Mouse (Mus musculus) kidney, embryonic 15.5 days (tissue): ENCODE results near the gene Synm. TPM values are rescaled to one million over a fixed set of nuclear protein-coding genes. Genes with fewer than 3 reads are reported as not detected.

Experiments
- ATAC-seq: fragments of 200-750 bp; cut with Nextera tagmentation; replicated peaks from 2 replicates; pipeline ENCODE4 v1.8.0; 2017; ENCODE audit warnings: moderate TSS enrichment; ENCODE audit not compliant: low FRiP score
- H3K27ac ChIP-seq: fragments of 300-500 bp; sonication (generic); 2 replicates; pipeline ENCODE4 v1.5.1; 2015; ENCODE audit warnings: mild to moderate bottlenecking, inconsistent platforms
- H3K27me3 ChIP-seq: fragments of 300-500 bp; sonication (generic); 2 replicates; pipeline ENCODE4 v1.6.1; 2015; ENCODE audit warnings: inconsistent platforms
- H3K36me3 ChIP-seq: fragments of 300-500 bp; sonication (generic); 2 replicates; pipeline ENCODE4 v1.6.1; 2015; ENCODE audit warnings: inconsistent platforms
- H3K4me1 ChIP-seq: fragments of 300-500 bp; sonication (generic); 2 replicates; pipeline ENCODE4 v1.6.1; 2015; ENCODE audit warnings: inconsistent platforms
- H3K4me2 ChIP-seq: fragments of 300-500 bp; sonication (generic); 2 replicates; pipeline ENCODE4 v1.6.1; 2015; ENCODE audit warnings: moderate library complexity, mild to moderate bottlenecking, inconsistent platforms
- H3K4me3 ChIP-seq: fragments of 300-500 bp; sonication (generic); replicated peaks from 2 replicates; pipeline ENCODE4 v1.5.1; 2015; ENCODE audit warnings: mild to moderate bottlenecking, inconsistent platforms
- H3K9ac ChIP-seq: fragments of 300-500 bp; sonication (generic); 2 replicates; pipeline ENCODE4 v1.6.1; 2015; ENCODE audit warnings: mild to moderate bottlenecking, inconsistent platforms
- H3K9me3 ChIP-seq: fragments of 300-500 bp; sonication (generic); replicated peaks from 2 replicates; pipeline ENCODE4 v1.6.1; 2016; ENCODE audit warnings: inconsistent platforms
- WGBS: fragments of 180-500 bp; shearing (Covaris S2); methylation state at CpG from one replicate; pipeline ENCODE4 v1.1.7; 2015; ENCODE audit warnings: mixed read lengths; 5-methylcytosine and 5-hydroxymethylcytosine counted together
- polyA plus RNA-seq: library from polyadenylated mRNA; unstranded; fragments of >200 nt; fragmentation: Nextera tagmentation; extraction: Ambion mirVana; gene quantifications from 2 replicates; pipeline ENCODE4 v1.2.1, GENCODE M21; 2015

Synm gene
- polyA plus RNA-seq, 1 experiment from 2014 or later: 0.99 TPM

GRCm38 (mm10) chr7:67716925-67717324 is 42.6 kb downstream of the Synm start:
- 89% methylated on average over 10 of the region's 10 CpGs for WGBS
- Histone ChIP-seq H3K27ac (no peak overlapping the region), H3K9ac (no peak overlapping the region), H3K4me2 (no peak overlapping the region), H3K4me1 (peaks cover 9% of the 10 kb centered on the region), H3K4me3 (no peak overlapping the region), H3K27me3 (no peaks in the 10 kb centered on the region), H3K9me3 (0 out of 2 replicates have a peak, but pooled peaks cover 3% of the 10 kb centered on the region), H3K36me3 (peaks cover 60% of the 10 kb centered on the region)
- no peak for ATAC-seq

- Histone ChIP-seq H3K4me3 (no peak overlapping the region), H3K9ac (no peak overlapping the region), H3K36me3 (peaks cover 64% of the 10 kb centered on the region), H3K4me1 (peaks cover 9% of the 10 kb centered on the region), H3K27ac (no peak overlapping the region), H3K27me3 (no peaks in the 10 kb centered on the region), H3K4me2 (no peak overlapping the region), H3K9me3 (0 out of 2 replicates have a peak, but pooled peaks cover 3% of the 10 kb centered on the region)
- ATAC-seq: no peak
- 71% methylated on average over 10 of the region's 11 CpGs for WGBS
These were observed 43.2 kb downstream of the Synm start for GRCm38 (mm10) chr7:67716213-67716878.

GRCm38 (mm10) chr7:67715176-67715575 is 44.4 kb downstream of the Synm start:
- no peak overlapping the region for H3K9ac ChIP-seq
- H3K9me3 ChIP-seq: 0 out of 2 replicates have a peak, but pooled peaks cover 3% of the 10 kb centered on the region
- H3K27me3 ChIP-seq: no peaks in the 10 kb centered on the region
- peaks cover 69% of the 10 kb centered on the region for H3K36me3 ChIP-seq
- peaks cover 9% of the 10 kb centered on the region for H3K4me1 ChIP-seq
- no peak overlapping the region for H3K4me2 ChIP-seq
- ATAC-seq: no peak
- 65% methylated on average over 7 of the region's 7 CpGs for WGBS
- H3K4me3 ChIP-seq: no peak overlapping the region
- no peak overlapping the region for H3K27ac ChIP-seq

GRCm38 (mm10) chr7:67713820-67714510 is 45.6 kb downstream of the Synm start:
- no peaks in the 10 kb centered on the region for H3K27me3 ChIP-seq
- 0 out of 2 replicates have a peak, but pooled peaks cover 3% of the 10 kb centered on the region for H3K9me3 ChIP-seq
- H3K4me2 ChIP-seq: no peak overlapping the region
- no peak overlapping the region for H3K4me3 ChIP-seq
- no peak overlapping the region for H3K9ac ChIP-seq
- peaks cover 75% of the 10 kb centered on the region for H3K36me3 ChIP-seq
- peaks cover 9% of the 10 kb centered on the region for H3K4me1 ChIP-seq
- no peak for ATAC-seq
- WGBS: 75% methylated on average over 19 of the region's 19 CpGs
- H3K27ac ChIP-seq: no peak overlapping the region

DNA sequence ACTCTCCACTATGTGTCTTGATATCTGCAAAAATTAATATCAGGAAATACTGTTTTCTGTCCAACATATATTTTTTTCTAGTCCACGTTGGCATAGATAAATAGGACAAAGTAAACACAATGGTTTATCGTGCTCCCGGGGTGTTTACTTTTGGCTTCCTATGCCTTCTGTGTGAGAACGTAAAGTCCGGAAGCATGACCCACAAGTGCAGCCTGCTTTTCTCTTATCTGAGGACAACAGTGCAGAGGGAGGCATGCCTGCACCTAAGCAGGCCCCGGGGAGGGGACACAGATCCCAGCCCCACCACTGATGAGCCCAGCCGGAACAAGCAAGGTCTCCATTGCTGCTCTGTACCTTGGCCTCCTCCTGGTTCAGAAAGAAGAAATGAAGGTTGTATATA is 49.3 kb downstream of the Synm start:
- Histone ChIP-seq H3K4me2 (no peak overlapping the region), H3K4me1 (peaks cover 9% of the 10 kb centered on the region), H3K27me3 (no peaks in the 10 kb centered on the region), H3K9me3 (0 out of 2 replicates have a peak, but pooled peaks cover 3% of the 10 kb centered on the region), H3K27ac (no peak overlapping the region), H3K4me3 (no peak overlapping the region), H3K36me3 (peaks cover 73% of the 10 kb centered on the region), H3K9ac (no peak overlapping the region)
- 79% methylated on average over 7 of the region's 7 CpGs for WGBS
- ATAC-seq: no peak; the same call in 1 of the 2 replicates

DNA sequence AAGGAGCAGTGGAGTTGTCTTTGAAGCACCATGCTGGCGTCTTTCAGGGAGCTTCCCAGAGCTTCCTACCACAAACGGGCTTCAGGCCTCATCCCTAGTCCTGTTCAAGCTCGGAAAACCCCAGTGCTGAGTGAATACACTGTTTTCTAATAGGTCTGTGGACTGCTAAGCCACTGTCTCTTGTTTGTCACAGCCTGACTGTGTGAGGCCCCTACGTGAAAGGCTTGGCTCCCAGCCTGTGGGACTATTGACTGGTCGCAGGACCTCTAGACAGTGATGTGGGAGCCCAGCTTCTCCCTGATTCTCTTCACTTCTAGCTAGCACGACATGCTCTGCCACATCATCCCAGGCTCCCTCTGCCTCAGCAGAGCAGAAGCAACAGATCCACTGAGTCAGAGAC is 51.4 kb downstream of the Synm start:
- no peak for ATAC-seq
- H3K4me2 ChIP-seq: no peak overlapping the region
- H3K27ac ChIP-seq: no peak overlapping the region
- H3K9ac ChIP-seq: no peak overlapping the region
- 0 out of 2 replicates have a peak, but pooled peaks cover 3% of the 10 kb centered on the region for H3K9me3 ChIP-seq
- no peaks in the 10 kb centered on the region for H3K27me3 ChIP-seq
- peaks cover 64% of the 10 kb centered on the region for H3K36me3 ChIP-seq
- H3K4me1 ChIP-seq: 0 out of 2 replicates have a peak, but pooled peaks cover 4% of the 10 kb centered on the region
- 91% methylated on average over 6 of the region's 6 CpGs for WGBS
- H3K4me3 ChIP-seq: no peak overlapping the region

DNA sequence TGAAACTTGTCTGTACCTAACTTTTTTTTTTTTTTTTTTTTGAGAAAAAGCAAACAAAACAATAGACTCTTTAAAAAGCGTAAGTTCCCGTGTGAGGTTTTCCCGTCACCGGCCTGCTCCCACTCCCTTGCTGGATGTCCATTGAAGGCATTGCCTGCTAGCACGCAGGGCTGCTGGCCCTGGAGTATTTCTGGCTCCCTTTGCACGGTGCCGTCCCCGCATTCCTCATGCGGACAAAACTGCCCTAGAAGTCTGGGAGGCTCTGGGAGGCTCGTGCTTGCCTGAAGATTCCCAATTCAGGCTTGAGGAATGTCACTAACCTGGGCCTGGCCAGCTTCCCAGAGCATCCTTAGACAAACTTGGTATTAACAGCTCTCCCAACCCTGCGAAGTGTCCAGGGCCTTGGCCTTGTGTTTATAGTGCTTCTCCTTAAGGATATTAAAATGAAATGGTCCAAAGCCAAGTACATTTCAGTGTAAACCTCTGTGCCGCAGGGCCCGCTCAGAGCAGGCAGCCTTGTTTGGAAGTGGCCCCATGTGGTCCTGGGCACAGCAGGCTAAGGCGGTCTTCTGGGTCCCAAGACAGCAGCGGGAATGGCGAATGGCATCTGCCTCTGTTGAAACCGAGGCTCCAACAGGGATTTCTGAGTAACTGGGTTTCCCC is 58.2 kb downstream of the Synm start:
- Histone ChIP-seq H3K27ac (no peak overlapping the region), H3K9ac (no peak overlapping the region), H3K4me2 (no peak overlapping the region), H3K4me3 (no peak overlapping the region), H3K9me3 (no peaks in the 10 kb centered on the region), H3K27me3 (no peaks in the 10 kb centered on the region), H3K36me3 (peaks cover 42% of the 10 kb centered on the region), H3K4me1 (0 out of 2 replicates have a peak, but pooled peaks cover 4% of the 10 kb centered on the region)
- ATAC-seq: no peak
- 81% methylated on average over 17 of the region's 17 CpGs for WGBS

- Histone ChIP-seq H3K36me3 (peaks cover 42% of the 10 kb centered on the region), H3K27ac (no peak overlapping the region), H3K4me2 (no peak overlapping the region), H3K27me3 (no peaks in the 10 kb centered on the region), H3K9ac (no peak overlapping the region), H3K9me3 (no peaks in the 10 kb centered on the region), H3K4me3 (no peak overlapping the region), H3K4me1 (0 out of 2 replicates have a peak, but pooled peaks cover 4% of the 10 kb centered on the region)
- ATAC-seq: no peak
These were observed 58.7 kb downstream of the Synm start for GRCm38 (mm10) chr7:67700846-67701245.

- peaks cover 38% of the 10 kb centered on the region for H3K36me3 ChIP-seq
- no peak overlapping the region for H3K27ac ChIP-seq
- no peaks in the 10 kb centered on the region for H3K9me3 ChIP-seq
- no peak overlapping the region for H3K4me2 ChIP-seq
- no peak for ATAC-seq
- no peak overlapping the region for H3K9ac ChIP-seq
- H3K4me3 ChIP-seq: no peak overlapping the region
- no peaks in the 10 kb centered on the region for H3K27me3 ChIP-seq
- H3K4me1 ChIP-seq: peaks cover 2% of the 10 kb centered on the region; the same call in 1 of the 2 replicates
- WGBS: 84% methylated on average over 4 of the region's 4 CpGs
These were observed 60.2 kb downstream of the Synm start for GRCm38 (mm10) chr7:67699301-67699700.

GRCm38 (mm10) chr7:67697892-67698630 is 61.5 kb downstream of the Synm start:
- H3K4me2 ChIP-seq: no peak overlapping the region
- H3K9ac ChIP-seq: no peak overlapping the region
- no peaks in the 10 kb centered on the region; the same call in 1 of the 2 replicates for H3K4me1 ChIP-seq
- no peak for ATAC-seq
- H3K36me3 ChIP-seq: peaks cover 40% of the 10 kb centered on the region
- no peaks in the 10 kb centered on the region for H3K27me3 ChIP-seq
- 87% methylated on average over 28 of the region's 28 CpGs for WGBS
- H3K4me3 ChIP-seq: no peak overlapping the region
- H3K27ac ChIP-seq: no peak overlapping the region
- H3K9me3 ChIP-seq: no peaks in the 10 kb centered on the region

GRCm38 (mm10) chr7:67695906-67696305 is 63.6 kb downstream of the Synm start:
- Histone ChIP-seq H3K4me1 (peaks cover 2% of the 10 kb centered on the region; the same call in 1 of the 2 replicates), H3K9ac (no peak overlapping the region), H3K27ac (no peak overlapping the region), H3K36me3 (peaks cover 30% of the 10 kb centered on the region), H3K4me3 (no peak overlapping the region), H3K9me3 (no peaks in the 10 kb centered on the region), H3K4me2 (no peak overlapping the region), H3K27me3 (no peaks in the 10 kb centered on the region)
- WGBS: 59% methylated on average over 7 of the region's 7 CpGs
- no peak for ATAC-seq
